Mouse (Mus musculus) adrenal gland, adult (tissue): Measurements from ENCODE around the gene Atp13a3.

Source experiments
- DNase-seq, 2 experiments: peaks; one replicate each; pipeline ENCODE4 v3.0.0; 2022 to 2023; ENCODE audit warnings: low spot score in 1 of 2; ENCODE audit not compliant: inconsistent age in 2 of 2

Gene Atp13a3

GRCm38 (mm10) chr16:30416284-30416683 is 10.5 kb upstream of the Atp13a3 start:
- DNase-seq = peak in 1 of 2 experiments; percentile 42

- peak in 1 of 2 experiments; percentile 13 for DNase-seq
Measured at GRCm38 (mm10) chr16:30412680-30413079, 6.9 kb upstream of the Atp13a3 start.

- no peak for DNase-seq
Measured at GRCm38 (mm10) chr16:30410914-30411313, 5.1 kb upstream of the Atp13a3 start.

GRCm38 (mm10) chr16:30407513-30407912 is 1.7 kb upstream of the Atp13a3 start:
- DNase-seq = no peak

GRCm38 (mm10) chr16:30403528-30403927 is 2.2 kb downstream of the Atp13a3 start:
- DNase-seq = no peak

- DNase-seq = peak; percentile 36 to 79
Measured at GRCm38 (mm10) chr16:30397127-30398057, 8.4 kb downstream of the Atp13a3 start.

GRCm38 (mm10) chr16:30395136-30395535 is 10.6 kb downstream of the Atp13a3 start:
- no peak for DNase-seq

- DNase-seq = peak in 1 of 2 experiments; percentile 88
Measured at GRCm38 (mm10) chr16:30390650-30391340, 15.0 kb downstream of the Atp13a3 start.

- peak in 1 of 2 experiments; percentile 43 for DNase-seq
Measured at GRCm38 (mm10) chr16:30389831-30390649, 15.7 kb downstream of the Atp13a3 start.

GRCm38 (mm10) chr16:30389210-30389684 is 16.5 kb downstream of the Atp13a3 start:
- peak in 1 of 2 experiments; percentile 41 for DNase-seq

GRCm38 (mm10) chr16:30388522-30389209 is 17.1 kb downstream of the Atp13a3 start:
- peak; percentile 94 to 97 for DNase-seq

GRCm38 (mm10) chr16:30387871-30388460 is 17.8 kb downstream of the Atp13a3 start:
- peak; percentile 64 to 84 for DNase-seq

- no peak for DNase-seq
Measured at GRCm38 (mm10) chr16:30386911-30387439, 18.8 kb downstream of the Atp13a3 start.

GRCm38 (mm10) chr16:30385531-30385930 is 20.2 kb downstream of the Atp13a3 start:
- no peak for DNase-seq

GRCm38 (mm10) chr16:30376237-30376636 is 29.5 kb downstream of the Atp13a3 start:
- DNase-seq = no peak

- no peak for DNase-seq
Measured at GRCm38 (mm10) chr16:30374927-30375326, 30.8 kb downstream of the Atp13a3 start.

- peak in 1 of 2 experiments; percentile 84 for DNase-seq
Measured at GRCm38 (mm10) chr16:30374266-30374665, 31.5 kb downstream of the Atp13a3 start.

- DNase-seq = peak in 1 of 2 experiments; percentile 53
Measured at GRCm38 (mm10) chr16:30373286-30373685, 32.5 kb downstream of the Atp13a3 start.

GRCm38 (mm10) chr16:30367395-30367794 is 38.4 kb downstream of the Atp13a3 start:
- DNase-seq = no peak

GRCm38 (mm10) chr16:30364604-30365003 is 41.2 kb downstream of the Atp13a3 start:
- DNase-seq = no peak
